Mouse (Mus musculus) midbrain, embryonic 12.5 days (tissue): ENCODE results near the gene Shank2. TPM values are rescaled to one million over a fixed set of nuclear protein-coding genes. Genes with fewer than 3 reads are reported as not detected.

ENCODE experiments used
- ATAC-seq: fragments of 200-750 bp; cut with Nextera tagmentation; 2 replicates; pipeline ENCODE4 v1.8.0; 2017; ENCODE audit warnings: low read depth, moderate TSS enrichment, moderate library complexity; ENCODE audit not compliant: low FRiP score
- H3K27ac ChIP-seq: fragments of 300-500 bp; sonication (generic); replicated peaks from 2 replicates; pipeline ENCODE4 v1.5.1; 2016; ENCODE audit warnings: mild to moderate bottlenecking
- H3K27me3 ChIP-seq: fragments of 300-500 bp; sonication (generic); 2 replicates; pipeline ENCODE4 v1.6.1; 2016; ENCODE audit warnings: mild to moderate bottlenecking
- H3K36me3 ChIP-seq: fragments of 300-500 bp; sonication (generic); 2 replicates; pipeline ENCODE4 v1.6.1; 2016
- H3K4me1 ChIP-seq: fragments of 300-500 bp; sonication (generic); 2 replicates; pipeline ENCODE4 v1.6.1; 2016
- H3K4me2 ChIP-seq: fragments of 300-500 bp; sonication (generic); replicated peaks from 2 replicates; pipeline ENCODE4 v1.6.1; 2016; ENCODE audit warnings: mild to moderate bottlenecking, moderate library complexity
- H3K4me3 ChIP-seq: fragments of 300-500 bp; sonication (generic); 2 replicates; pipeline ENCODE4 v1.5.1; 2016; ENCODE audit warnings: mild to moderate bottlenecking
- H3K9ac ChIP-seq: fragments of 300-500 bp; sonication (generic); replicated peaks from 2 replicates; pipeline ENCODE4 v1.6.1; 2016; ENCODE audit warnings: mild to moderate bottlenecking, moderate library complexity
- H3K9me3 ChIP-seq: fragments of 300-500 bp; sonication (generic); 2 replicates; pipeline ENCODE4 v1.6.1; 2016; ENCODE audit warnings: mild to moderate bottlenecking
- WGBS: fragments of 180-500 bp; shearing (Covaris S2); methylation state at CpG from one replicate; pipeline ENCODE4 v1.1.7; 2016; 5-methylcytosine and 5-hydroxymethylcytosine counted together
- polyA plus RNA-seq: library from polyadenylated mRNA; unstranded; fragments of >200 nt; fragmentation: Nextera tagmentation; extraction: Ambion mirVana; gene quantifications from 2 replicates; pipeline ENCODE4 v1.2.1, GENCODE M21; 2016

Shank2 gene
- polyA plus RNA-seq, 1 experiment from 2014 or later, result 2.8 TPM

- H3K4me3 ChIP-seq, result no peak overlapping the region
- WGBS, result 54% methylated on average over 6 of the region's 6 CpGs
- no peak overlapping the region for H3K4me2 ChIP-seq
- no peak for ATAC-seq
- peaks cover 36% of the 10 kb centered on the region for H3K4me1 ChIP-seq
- H3K27me3 ChIP-seq, result peaks cover 6% of the 10 kb centered on the region
- H3K9me3 ChIP-seq, result no peaks in the 10 kb centered on the region
- no peak overlapping the region for H3K27ac ChIP-seq
- H3K9ac ChIP-seq, result no peak overlapping the region
- no peaks in the 10 kb centered on the region for H3K36me3 ChIP-seq
Measured at GRCm38 (mm10) chr7:144421478-144421877, 419.8 kb downstream of the Shank2 start.

GRCm38 (mm10) chr7:144425953-144426352, 424.2 kb downstream of the Shank2 start:
- H3K27ac ChIP-seq, result no peak overlapping the region
- WGBS, result 9% methylated on average over 8 of the region's 8 CpGs

DNA sequence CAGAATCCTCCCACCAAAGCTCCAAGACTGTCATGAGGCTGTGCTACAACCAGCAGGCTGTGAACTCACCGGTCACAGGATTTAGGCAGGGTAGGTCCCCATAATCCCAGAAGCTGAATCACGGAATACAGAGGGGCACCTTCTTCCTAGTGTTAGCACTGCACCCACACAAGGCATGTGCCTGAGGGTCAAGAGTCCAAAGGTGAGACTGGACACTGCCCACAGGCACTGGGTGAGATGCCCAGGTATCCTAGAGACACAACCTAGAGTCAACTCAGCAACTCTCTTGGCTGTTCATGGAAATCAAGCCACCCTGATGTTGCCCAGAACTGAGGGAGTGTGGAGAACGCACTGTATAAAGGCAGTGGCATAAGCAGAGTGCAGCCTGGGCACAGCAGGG, 424.9 kb downstream of the Shank2 start:
- Histone ChIP-seq H3K27ac (no peak overlapping the region), H3K4me2 (no peak overlapping the region), H3K36me3 (no peaks in the 10 kb centered on the region; the same call in 1 of the 2 replicates), H3K4me1 (no peaks in the 10 kb centered on the region), H3K9me3 (no peaks in the 10 kb centered on the region), H3K4me3 (no peak overlapping the region), H3K9ac (no peak overlapping the region), H3K27me3 (peaks cover 9% of the 10 kb centered on the region)
- 83% methylated on average over 3 of the region's 3 CpGs for WGBS
- no peak for ATAC-seq

More at GRCm38 (mm10) chr7:144425953-144426352, 424.2 kb downstream of the Shank2 start:
- Histone ChIP-seq H3K4me1 (no peaks in the 10 kb centered on the region), H3K9me3 (no peaks in the 10 kb centered on the region), H3K9ac (no peak overlapping the region), H3K4me3 (no peak overlapping the region), H3K27me3 (peaks cover 9% of the 10 kb centered on the region), H3K4me2 (no peak overlapping the region), H3K36me3 (no peaks in the 10 kb centered on the region; the same call in 1 of the 2 replicates)
- ATAC-seq, result no peak

DNA sequence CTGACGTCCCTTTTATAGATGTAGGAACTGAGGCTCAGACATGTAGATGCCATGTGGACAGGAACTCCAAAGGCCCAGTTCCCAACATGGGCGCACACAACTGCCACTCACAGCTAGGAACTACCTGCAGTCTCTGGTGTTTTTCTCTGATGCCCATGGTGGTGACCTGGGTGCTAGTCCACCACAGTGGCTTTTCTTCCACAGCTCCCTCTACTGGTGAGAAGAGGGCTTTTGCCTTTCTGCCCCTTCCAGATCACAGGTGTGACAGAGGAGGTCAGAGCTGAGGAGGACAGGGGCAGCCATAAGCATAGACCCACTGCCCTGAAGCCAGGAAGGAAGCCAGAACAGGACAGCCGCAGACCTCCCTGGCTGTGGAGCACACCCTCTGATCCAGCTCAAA, 425.7 kb downstream of the Shank2 start:
- no peaks in the 10 kb centered on the region for H3K9me3 ChIP-seq
- WGBS, result 71% methylated on average over 3 of the region's 3 CpGs
- H3K27me3 ChIP-seq, result peaks cover 5% of the 10 kb centered on the region
- no peak overlapping the region for H3K4me2 ChIP-seq
- H3K4me1 ChIP-seq, result no peaks in the 10 kb centered on the region
- H3K27ac ChIP-seq, result no peak overlapping the region
- ATAC-seq, result no peak
- no peak overlapping the region for H3K4me3 ChIP-seq
- no peak overlapping the region for H3K9ac ChIP-seq
- H3K36me3 ChIP-seq, result no peaks in the 10 kb centered on the region; the same call in 1 of the 2 replicates

GRCm38 (mm10) chr7:144432920-144433319, 431.2 kb downstream of the Shank2 start:
- Histone ChIP-seq H3K9me3 (no peaks in the 10 kb centered on the region), H3K4me3 (no peak overlapping the region), H3K27me3 (no peaks in the 10 kb centered on the region), H3K4me1 (no peaks in the 10 kb centered on the region), H3K27ac (no peak overlapping the region), H3K4me2 (no peak overlapping the region), H3K9ac (no peak overlapping the region), H3K36me3 (peaks cover 26% of the 10 kb centered on the region)
- ATAC-seq, result no peak
- WGBS, result 83% methylated on average over 2 of the region's 2 CpGs

DNA sequence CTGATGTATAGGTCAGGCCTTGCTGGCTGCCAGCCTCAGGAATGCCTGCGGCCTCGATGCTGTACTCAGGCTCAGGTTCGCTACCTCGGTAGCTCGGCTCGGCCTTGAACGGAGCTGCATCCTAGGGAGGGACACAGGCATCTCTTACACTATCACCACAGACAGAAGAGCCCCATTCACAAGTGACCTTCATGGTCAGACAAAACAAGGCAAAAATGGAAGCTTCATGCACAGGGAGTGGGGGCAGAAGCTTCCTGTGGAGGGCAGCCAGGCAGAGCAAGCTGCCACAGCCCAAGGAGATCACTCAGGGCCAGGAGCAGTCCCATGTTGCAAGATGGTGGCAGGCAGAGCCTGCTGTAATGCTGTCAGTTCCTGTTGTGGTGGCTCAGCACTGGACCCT, 437.1 kb downstream of the Shank2 start:
- H3K4me3 ChIP-seq, result no peak overlapping the region
- H3K27ac ChIP-seq, result no peak overlapping the region
- H3K4me2 ChIP-seq, result no peak overlapping the region
- 98% methylated on average over 7 of the region's 7 CpGs for WGBS
- no peaks in the 10 kb centered on the region for H3K27me3 ChIP-seq
- no peaks in the 10 kb centered on the region for H3K9me3 ChIP-seq
- H3K9ac ChIP-seq, result no peak overlapping the region
- H3K4me1 ChIP-seq, result no peaks in the 10 kb centered on the region
- H3K36me3 ChIP-seq, result peaks cover 77% of the 10 kb centered on the region
- no peak for ATAC-seq

GRCm38 (mm10) chr7:144441466-144441865, 439.7 kb downstream of the Shank2 start:
- no peak overlapping the region for H3K27ac ChIP-seq
- H3K9ac ChIP-seq, result no peak overlapping the region
- no peak overlapping the region for H3K4me2 ChIP-seq
- H3K4me3 ChIP-seq, result no peak overlapping the region
- peaks cover 92% of the 10 kb centered on the region for H3K36me3 ChIP-seq
- H3K4me1 ChIP-seq, result no peaks in the 10 kb centered on the region
- H3K9me3 ChIP-seq, result no peaks in the 10 kb centered on the region
- no peaks in the 10 kb centered on the region for H3K27me3 ChIP-seq
- 91% methylated on average over 11 of the region's 11 CpGs for WGBS
- no peak for ATAC-seq

DNA sequence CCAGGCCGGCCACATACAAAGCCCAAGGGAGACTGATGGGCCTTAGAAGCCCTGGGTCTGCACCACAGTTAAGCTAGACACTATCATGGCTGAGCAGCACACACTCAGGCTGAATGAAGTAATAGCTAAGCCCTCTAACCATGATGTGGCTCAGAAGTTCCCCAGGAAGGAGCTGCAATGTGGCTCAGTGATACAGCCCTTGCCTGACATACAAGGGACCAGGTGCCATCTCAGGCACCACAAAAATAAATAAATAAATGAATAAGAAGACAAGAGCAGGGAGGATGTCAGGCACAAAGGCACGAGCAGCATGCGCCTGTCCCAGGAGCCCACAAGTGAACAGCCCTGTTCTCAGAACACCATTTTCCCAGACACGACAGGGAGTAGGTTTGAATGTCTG, 440.2 kb downstream of the Shank2 start:
- H3K27me3 ChIP-seq, result no peaks in the 10 kb centered on the region
- ATAC-seq, result no peak
- 95% methylated on average over 4 of the region's 4 CpGs for WGBS

DNA sequence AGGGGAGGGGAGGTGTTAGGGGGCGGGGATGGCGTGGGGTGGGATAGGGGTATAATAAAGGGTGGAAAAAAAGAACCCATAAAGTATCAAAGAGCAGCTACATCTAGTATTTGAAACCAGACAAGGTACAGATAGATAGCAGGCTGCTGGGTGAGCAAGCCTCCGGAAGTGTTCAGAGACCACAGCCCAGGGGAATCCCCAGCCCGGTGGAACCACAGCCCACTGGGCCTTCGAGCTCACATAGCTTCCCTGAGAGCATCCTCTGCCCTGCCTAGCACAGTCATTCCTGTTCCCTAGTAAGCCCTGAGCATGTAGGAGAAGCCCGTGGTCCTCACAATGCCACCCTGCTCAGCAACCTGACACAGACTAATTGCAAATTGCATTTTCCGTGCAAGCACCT, 443.1 kb downstream of the Shank2 start:
- no peak for ATAC-seq
- H3K36me3 ChIP-seq, result peaks cover 91% of the 10 kb centered on the region

More for the DNA sequence above, 440.2 kb downstream of the Shank2 start:
- H3K36me3 ChIP-seq, result peaks cover 92% of the 10 kb centered on the region
- H3K9me3 ChIP-seq, result no peaks in the 10 kb centered on the region
- no peak overlapping the region for H3K27ac ChIP-seq
- H3K4me3 ChIP-seq, result no peak overlapping the region
- H3K4me2 ChIP-seq, result no peak overlapping the region
- no peak overlapping the region for H3K9ac ChIP-seq
- H3K4me1 ChIP-seq, result no peaks in the 10 kb centered on the region

GRCm38 (mm10) chr7:144447146-144447545, 445.4 kb downstream of the Shank2 start:
- WGBS, result 86% methylated on average over 3 of the region's 3 CpGs
- no peaks in the 10 kb centered on the region for H3K9me3 ChIP-seq
- H3K9ac ChIP-seq, result no peak overlapping the region
- no peaks in the 10 kb centered on the region for H3K4me1 ChIP-seq
- H3K4me3 ChIP-seq, result no peak overlapping the region
- peaks cover 90% of the 10 kb centered on the region for H3K36me3 ChIP-seq
- H3K4me2 ChIP-seq, result no peak overlapping the region
- H3K27ac ChIP-seq, result no peak overlapping the region
- ATAC-seq, result no peak
- no peaks in the 10 kb centered on the region for H3K27me3 ChIP-seq

More for the DNA sequence above, 443.1 kb downstream of the Shank2 start:
- Histone ChIP-seq H3K27me3 (no peaks in the 10 kb centered on the region), H3K4me3 (no peak overlapping the region), H3K9me3 (no peaks in the 10 kb centered on the region), H3K4me2 (no peak overlapping the region), H3K27ac (no peak overlapping the region), H3K9ac (no peak overlapping the region), H3K4me1 (no peaks in the 10 kb centered on the region)
- WGBS, result 92% methylated on average over 7 of the region's 7 CpGs

- Histone ChIP-seq H3K27ac (no peak overlapping the region), H3K4me3 (no peak overlapping the region), H3K36me3 (peaks cover 91% of the 10 kb centered on the region), H3K9ac (no peak overlapping the region), H3K4me2 (no peak overlapping the region), H3K27me3 (no peaks in the 10 kb centered on the region), H3K4me1 (no peaks in the 10 kb centered on the region), H3K9me3 (no peaks in the 10 kb centered on the region)
- WGBS, result 89% methylated on average over 1 of the region's 1 CpGs
- ATAC-seq, result no peak
Measured at GRCm38 (mm10) chr7:144448186-144448585, 446.5 kb downstream of the Shank2 start.

GRCm38 (mm10) chr7:144449637-144450570, 448.2 kb downstream of the Shank2 start:
- Histone ChIP-seq H3K9ac (no peak overlapping the region), H3K4me3 (no peak overlapping the region), H3K4me1 (no peaks in the 10 kb centered on the region), H3K4me2 (no peak overlapping the region), H3K9me3 (no peaks in the 10 kb centered on the region), H3K27me3 (no peaks in the 10 kb centered on the region), H3K27ac (no peak overlapping the region), H3K36me3 (peaks cover 98% of the 10 kb centered on the region)
- 94% methylated on average over 13 of the region's 13 CpGs for WGBS
- ATAC-seq, result no peak
